Mouse (Mus musculus) adrenal gland, adult 18-20 months (tissue): ENCODE data around the gene Phactr1. TPM values are rescaled to one million over a fixed set of nuclear protein-coding genes. Genes with fewer than 3 reads are reported as not detected.
"Not testable (repeated sequence)": the region's sequence is repeated elsewhere in the genome, so short reads cannot be mapped to it uniquely, and the experiment has no call there.

ENCODE experiments used
- DNase-seq, 2 experiments: peaks; one replicate each; pipeline ENCODE4 v3.0.0; 2021 to 2022; ENCODE audit warnings: low spot score in 2 of 2
- total RNA-seq, 2 experiments: library from RNA; stranded (reverse); gene quantifications; 1 replicate in 1 of 2; 2 replicates in 1 of 2; pipeline ENCODE4 v1.2.3; 2021

Phactr1 gene
- total RNA-seq, 2 experiments from 2014 or later, result 6.0 to 9.2 TPM

- no peak for DNase-seq
Observed at GRCm38 (mm10) chr13:42920062-42920461, 239.6 kb downstream of the Phactr1 start.

- DNase-seq, result no peak
Observed at GRCm38 (mm10) chr13:42921769-42922450, 241.5 kb downstream of the Phactr1 start.

GRCm38 (mm10) chr13:42927778-42928177 lies 247.4 kb downstream of the Phactr1 start:
- no peak for DNase-seq

GRCm38 (mm10) chr13:42929529-42930235 lies 249.3 kb downstream of the Phactr1 start:
- DNase-seq, result no peak

- DNase-seq, result no peak
Observed at GRCm38 (mm10) chr13:42932046-42932445, 251.6 kb downstream of the Phactr1 start.

- DNase-seq, result no peak
Observed at GRCm38 (mm10) chr13:42934538-42935126, 254.2 kb downstream of the Phactr1 start.

GRCm38 (mm10) chr13:42937871-42938270 lies 257.4 kb downstream of the Phactr1 start:
- DNase-seq, result no peak

GRCm38 (mm10) chr13:42938346-42938745 lies 257.9 kb downstream of the Phactr1 start:
- no peak for DNase-seq

- no peak for DNase-seq
Observed at GRCm38 (mm10) chr13:42940271-42940670, 259.8 kb downstream of the Phactr1 start.

- DNase-seq, result no peak
Observed at GRCm38 (mm10) chr13:42944106-42944505, 263.7 kb downstream of the Phactr1 start.

- not testable (repeated sequence) for DNase-seq
Observed at GRCm38 (mm10) chr13:42945201-42945600, 264.8 kb downstream of the Phactr1 start.

- no peak for DNase-seq
Observed at GRCm38 (mm10) chr13:42948717-42949265, 268.4 kb downstream of the Phactr1 start.

- DNase-seq, result no peak
Observed at GRCm38 (mm10) chr13:42949336-42949735, 268.9 kb downstream of the Phactr1 start.

GRCm38 (mm10) chr13:42950056-42950455 lies 269.6 kb downstream of the Phactr1 start:
- no peak for DNase-seq

GRCm38 (mm10) chr13:42952037-42952721 lies 271.8 kb downstream of the Phactr1 start:
- no peak for DNase-seq

GRCm38 (mm10) chr13:42953071-42953470 lies 272.6 kb downstream of the Phactr1 start:
- no peak for DNase-seq

GRCm38 (mm10) chr13:42954116-42954515 lies 273.7 kb downstream of the Phactr1 start:
- no peak for DNase-seq

- no peak for DNase-seq
Observed at GRCm38 (mm10) chr13:42956327-42956726, 275.9 kb downstream of the Phactr1 start.

GRCm38 (mm10) chr13:42957856-42958255 lies 277.4 kb downstream of the Phactr1 start:
- no peak for DNase-seq

- DNase-seq, result no peak
Observed at GRCm38 (mm10) chr13:42958867-42959266, 278.4 kb downstream of the Phactr1 start.

GRCm38 (mm10) chr13:42961561-42961960 lies 281.1 kb downstream of the Phactr1 start:
- DNase-seq, result no peak
